24 mouse cellular contexts compared by ENCODE assay signal in genomic region chr19:14426920-14427319, GRCm38 (mm10).
A peak's percentile ranks its signal among the peaks of the same experiment; 100 is the strongest.
DNase-seq lines count a peak whose midpoint lies in the region; ATAC-seq and TF ChIP-seq lines count a peak whose summit lies in the region.
"Had no signal": no experiment of that assay in that cellular context is flagged by ENCODE, and none has a peak within 500 bp of the region (broad histone marks: within the 10 kb centered on the region; RNA-seq: fewer than 3 reads in every experiment).

No protein-coding gene starts in this region.

- no peak for TF ChIP-seq POLR2A in small intestine, adult 2 months (IDR thresholded peaks at IDR 0.05; ENCODE audit: low read depth, low read length)

- WGBS in forebrain, embryonic 12.5 days = 35% methylated on average over 6 of the region's 6 CpGs
- 9% methylated on average over 6 of the region's 6 CpGs for WGBS in forebrain, embryonic 16.5 days
- 40% methylated on average over 6 of the region's 6 CpGs for WGBS in hindbrain, embryonic 13.5 days
- WGBS in hindbrain, embryonic 11.5 days = 66% methylated on average over 6 of the region's 6 CpGs
- WGBS in neural tube, embryonic 11.5 days = 68% methylated on average over 6 of the region's 6 CpGs
- 39% methylated on average over 6 of the region's 6 CpGs for WGBS in small intestine, adult 2 months

- no peak for DNase-seq in hindbrain, embryonic 11.5 days (ENCODE audit: low spot score)
- DNase-seq in neural tube, embryonic 11.5 days (ENCODE audit: low spot score) = no peak
- DNase-seq in neural tube, embryonic 10.5 days (ENCODE audit: extremely low spot score, low spot score) = no peak
- no peak for DNase-seq in right cerebral cortex, adult 2 months (ENCODE audit: low spot score in 2 of 2)
- DNase-seq: adrenal gland, adult 2 months; cerebellum, adult 8-10 months; heart, postnatal 36 days; kidney, postnatal 14 days; right cerebral cortex, postnatal 14 days; thymus, adult 18-20 months; thymus, postnatal 4 days had no signal

- no peak overlapping the region for H3K4me3 ChIP-seq in forebrain, embryonic 12.5 days (replicated peaks)
- no peak overlapping the region for H3K4me3 ChIP-seq in forebrain, embryonic 16.5 days (replicated peaks; ENCODE audit: low read length)
- H3K4me3 ChIP-seq in hindbrain, embryonic 13.5 days = no peak overlapping the region
- no peak overlapping the region for H3K4me3 ChIP-seq in hindbrain, embryonic 11.5 days (ENCODE audit: low read depth, low read length)
- H3K4me3 ChIP-seq in neural tube, embryonic 11.5 days (ENCODE audit: low read depth, low read length) = no peak overlapping the region
- H3K4me3 ChIP-seq in small intestine, adult 2 months (ENCODE audit: low read depth, low read length) = no peak overlapping the region
- H3K4me3 ChIP-seq: forebrain, embryonic 10.5 days; heart, embryonic 10.5 days; left cerebral cortex, adult 2 months; limb, embryonic 13.5 days; lung, embryonic 15.5 days; midbrain, embryonic 10.5 days; stomach, embryonic 15.5 days had no signal

- no peak for TF ChIP-seq CTCF in small intestine, adult 2 months (IDR thresholded peaks at IDR 0.05; ENCODE audit: extremely low read depth, insufficient read length, insufficient replicate concordance, low read depth, low read length)

- H3K9ac ChIP-seq in forebrain, embryonic 12.5 days = no peak overlapping the region
- no peak overlapping the region for H3K9ac ChIP-seq in forebrain, embryonic 16.5 days (replicated peaks; ENCODE audit: low read depth, low read length)
- H3K9ac ChIP-seq in hindbrain, embryonic 13.5 days = no peak overlapping the region
- no peak overlapping the region for H3K9ac ChIP-seq in hindbrain, embryonic 11.5 days (ENCODE audit: low read depth, low read length)
- no peak overlapping the region for H3K9ac ChIP-seq in neural tube, embryonic 11.5 days (ENCODE audit: low read length)
- H3K9ac ChIP-seq: limb, embryonic 13.5 days; liver, embryonic 14.5 days; lung, embryonic 15.5 days; stomach, embryonic 15.5 days had no signal

- peaks cover 16% of the 10 kb centered on the region for H3K4me1 ChIP-seq in forebrain, embryonic 12.5 days
- H3K4me1 ChIP-seq in forebrain, embryonic 16.5 days (replicated peaks; ENCODE audit: control insufficient read depth, insufficient read depth, low read length) = peaks cover 11% of the 10 kb centered on the region
- H3K4me1 ChIP-seq in hindbrain, embryonic 13.5 days (replicated peaks) = peaks cover 17% of the 10 kb centered on the region
- H3K4me1 ChIP-seq in hindbrain, embryonic 11.5 days (replicated peaks; ENCODE audit: control insufficient read depth, insufficient read depth, low read length) = no peaks in the 10 kb centered on the region
- peaks cover 7% of the 10 kb centered on the region; the same call in 1 of the 2 replicates for H3K4me1 ChIP-seq in neural tube, embryonic 11.5 days (ENCODE audit: control insufficient read depth, insufficient read depth, low read length)
- peaks cover 11% of the 10 kb centered on the region; the same call in 1 of the 2 replicates for H3K4me1 ChIP-seq in small intestine, adult 2 months (ENCODE audit: control insufficient read depth, insufficient read depth, insufficient read length, low read length)

- H3K4me2 ChIP-seq in forebrain, embryonic 12.5 days = no peak overlapping the region
- H3K4me2 ChIP-seq in forebrain, embryonic 16.5 days (ENCODE audit: low read length) = no peak overlapping the region
- no peak overlapping the region for H3K4me2 ChIP-seq in hindbrain, embryonic 13.5 days
- H3K4me2 ChIP-seq in hindbrain, embryonic 11.5 days (replicated peaks; ENCODE audit: low read depth, low read length) = no peak overlapping the region
- H3K4me2 ChIP-seq in neural tube, embryonic 11.5 days (ENCODE audit: low read depth) = no peak overlapping the region
- H3K4me2 ChIP-seq: lung, embryonic 15.5 days; stomach, embryonic 15.5 days had no signal

- peak; percentile 57; the same call in 1 of the 2 replicates for ATAC-seq in forebrain, embryonic 12.5 days (ENCODE audit: low FRiP score)
- no peak for ATAC-seq in forebrain, embryonic 16.5 days
- ATAC-seq in hindbrain, embryonic 13.5 days (ENCODE audit: low FRiP score) = peak; percentile 69
- ATAC-seq in hindbrain, embryonic 11.5 days (ENCODE audit: low FRiP score) = no peak
- ATAC-seq in neural tube, embryonic 11.5 days (ENCODE audit: insufficient read depth, low FRiP score, low TSS enrichment) = peak; percentile 63; the same call in 1 of the 2 replicates

- H3K27me3 ChIP-seq in forebrain, embryonic 12.5 days = no peaks in the 10 kb centered on the region
- no peaks in the 10 kb centered on the region for H3K27me3 ChIP-seq in forebrain, embryonic 16.5 days (replicated peaks; ENCODE audit: control insufficient read depth, insufficient read depth, low read length)
- 0 out of 2 replicates have a peak, but pooled peaks cover 4% of the 10 kb centered on the region for H3K27me3 ChIP-seq in hindbrain, embryonic 13.5 days
- no peaks in the 10 kb centered on the region for H3K27me3 ChIP-seq in hindbrain, embryonic 11.5 days (ENCODE audit: control insufficient read depth, insufficient read depth, low read length)
- no peaks in the 10 kb centered on the region for H3K27me3 ChIP-seq in neural tube, embryonic 11.5 days (ENCODE audit: control insufficient read depth, insufficient read depth, low read length)
- H3K27me3 ChIP-seq in small intestine, adult 2 months (ENCODE audit: control insufficient read depth, insufficient read depth, low read length) = no peaks in the 10 kb centered on the region
- H3K27me3 ChIP-seq: lung, embryonic 15.5 days; stomach, embryonic 15.5 days had no signal

- no peaks in the 10 kb centered on the region for H3K36me3 ChIP-seq in forebrain, embryonic 12.5 days (replicated peaks)
- H3K36me3 ChIP-seq in forebrain, embryonic 16.5 days (ENCODE audit: control insufficient read depth, insufficient read depth) = no peaks in the 10 kb centered on the region
- H3K36me3 ChIP-seq in hindbrain, embryonic 13.5 days = no peaks in the 10 kb centered on the region
- no peaks in the 10 kb centered on the region for H3K36me3 ChIP-seq in hindbrain, embryonic 11.5 days (ENCODE audit: control insufficient read depth, insufficient read depth, low read length)
- no peaks in the 10 kb centered on the region for H3K36me3 ChIP-seq in neural tube, embryonic 11.5 days (ENCODE audit: control insufficient read depth, insufficient read depth, low read length)
- no peaks in the 10 kb centered on the region for H3K36me3 ChIP-seq in small intestine, adult 2 months (ENCODE audit: control insufficient read depth, insufficient read depth, low read length)
- H3K36me3 ChIP-seq: forebrain, embryonic 10.5 days; heart, embryonic 10.5 days; limb, embryonic 13.5 days; lung, embryonic 15.5 days; midbrain, embryonic 10.5 days; stomach, embryonic 15.5 days had no signal

- H3K9me3 ChIP-seq in forebrain, embryonic 12.5 days = no peaks in the 10 kb centered on the region
- H3K9me3 ChIP-seq in forebrain, embryonic 16.5 days (ENCODE audit: control insufficient read depth, low read length) = no peaks in the 10 kb centered on the region
- no peaks in the 10 kb centered on the region for H3K9me3 ChIP-seq in hindbrain, embryonic 13.5 days
- no peaks in the 10 kb centered on the region for H3K9me3 ChIP-seq in hindbrain, embryonic 11.5 days (ENCODE audit: control insufficient read depth, low read length)
- no peaks in the 10 kb centered on the region for H3K9me3 ChIP-seq in neural tube, embryonic 11.5 days (ENCODE audit: control insufficient read depth, low read length)
- H3K9me3 ChIP-seq: forebrain, embryonic 10.5 days; heart, embryonic 10.5 days; limb, embryonic 13.5 days; lung, embryonic 15.5 days; midbrain, embryonic 10.5 days; stomach, embryonic 15.5 days had no signal

- H3K27ac ChIP-seq in forebrain, embryonic 12.5 days = no peak overlapping the region
- no peak overlapping the region for H3K27ac ChIP-seq in forebrain, embryonic 16.5 days (ENCODE audit: low read length)
- no peak overlapping the region for H3K27ac ChIP-seq in hindbrain, embryonic 13.5 days
- no peak overlapping the region for H3K27ac ChIP-seq in hindbrain, embryonic 11.5 days (ENCODE audit: low read depth, low read length)
- H3K27ac ChIP-seq in neural tube, embryonic 11.5 days (ENCODE audit: low read depth, low read length) = no peak overlapping the region
- H3K27ac ChIP-seq in small intestine, adult 2 months (ENCODE audit: insufficient read depth, low read depth, low read length) = peak overlapping the region; percentile 39; the same call in 1 of the 2 replicates
- H3K27ac ChIP-seq: heart, embryonic 10.5 days; left cerebral cortex, adult 2 months; limb, embryonic 13.5 days; liver, embryonic 14.5 days; lung, embryonic 15.5 days; macrophage; midbrain, embryonic 10.5 days; stomach, embryonic 15.5 days had no signal

Comparison
In these comparisons a context has a peak if more than half of its experiments do, and no peak if none do; other contexts are left out.
1. ATAC-seq: peak in forebrain, embryonic 12.5 days (single experiment), hindbrain, embryonic 13.5 days (single experiment) and neural tube, embryonic 11.5 days (single experiment); none in forebrain, embryonic 16.5 days (single experiment) and hindbrain, embryonic 11.5 days (single experiment).